Mouse (Mus musculus): Measurements from ENCODE around the gene Cpped1. TPM values are rescaled to one million over a fixed set of nuclear protein-coding genes. Genes with fewer than 3 reads are reported as not detected.

Gene Cpped1
- polyA plus RNA-seq, 1 experiment from 2014 or later, result 16.2 TPM

GRCm38 (mm10) chr16:11900341-11900740, 8.9 kb downstream of the Cpped1 start:
- H3K4me3 ChIP-seq (ENCODE audit: low read depth, low read length), result no peak overlapping the region
- H3K27me3 ChIP-seq (ENCODE audit: control insufficient read depth, insufficient read depth, low read length), result no peaks in the 10 kb centered on the region
- no peaks in the 10 kb centered on the region for H3K4me1 ChIP-seq (replicated peaks; ENCODE audit: control insufficient read depth, insufficient read depth, low read length)
- no peak overlapping the region for H3K27ac ChIP-seq (ENCODE audit: low read depth, low read length)
- H3K36me3 ChIP-seq (ENCODE audit: control insufficient read depth, insufficient read depth, low read length), result no peaks in the 10 kb centered on the region
- WGBS, result 91% methylated on average over 6 of the region's 6 CpGs
- DNase-seq (ENCODE audit: low spot score) (no peak), ATAC-seq (replicated peaks; ENCODE audit: low FRiP score) (no peak)
- no peak overlapping the region for H3K4me2 ChIP-seq (ENCODE audit: low read depth, low read length, severe bottlenecking)
- H3K9me3 ChIP-seq (ENCODE audit: control insufficient read depth, low read length), result no peaks in the 10 kb centered on the region
- H3K9ac ChIP-seq (ENCODE audit: low read length), result no peak overlapping the region

- Histone ChIP-seq H3K4me3 (ENCODE audit: low read depth, low read length) (no peak overlapping the region), H3K36me3 (ENCODE audit: control insufficient read depth, insufficient read depth, low read length) (no peaks in the 10 kb centered on the region), H3K4me1 (replicated peaks; ENCODE audit: control insufficient read depth, insufficient read depth, low read length) (no peaks in the 10 kb centered on the region), H3K27ac (ENCODE audit: low read depth, low read length) (no peak overlapping the region), H3K9me3 (ENCODE audit: control insufficient read depth, low read length) (no peaks in the 10 kb centered on the region), H3K9ac (ENCODE audit: low read length) (no peak overlapping the region), H3K27me3 (ENCODE audit: control insufficient read depth, insufficient read depth, low read length) (no peaks in the 10 kb centered on the region), H3K4me2 (ENCODE audit: low read depth, low read length, severe bottlenecking) (no peak overlapping the region)
- ATAC-seq (replicated peaks; ENCODE audit: low FRiP score), result no peak
- DNase-seq (ENCODE audit: low spot score), result no peak
- WGBS, result 93% methylated on average over 5 of the region's 5 CpGs
Observed at GRCm38 (mm10) chr16:11896411-11896810, 12.8 kb downstream of the Cpped1 start.

DNA sequence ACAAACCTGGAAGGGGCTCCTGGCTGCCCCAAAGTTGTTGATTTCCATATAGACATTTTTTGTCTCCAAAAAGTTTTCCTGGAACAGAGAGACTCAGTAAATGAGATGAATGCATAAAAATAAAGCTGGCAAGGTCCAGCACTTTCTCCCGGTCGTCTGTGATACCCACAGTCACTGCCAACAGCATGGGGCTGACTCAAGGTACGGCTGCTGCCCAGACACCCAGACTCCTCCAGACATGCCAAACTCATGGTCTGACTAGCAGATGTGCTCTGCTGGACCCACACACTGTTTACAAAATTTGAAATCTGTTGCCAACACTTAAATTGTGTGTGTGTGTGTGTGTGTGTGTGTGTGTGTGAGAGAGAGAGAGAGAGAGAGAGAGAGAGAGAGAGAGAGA, 14.4 kb downstream of the Cpped1 start:
- Histone ChIP-seq H3K4me2 (ENCODE audit: low read depth, low read length, severe bottlenecking) (no peak overlapping the region), H3K27me3 (ENCODE audit: control insufficient read depth, insufficient read depth, low read length) (no peaks in the 10 kb centered on the region), H3K9ac (ENCODE audit: low read length) (no peak overlapping the region), H3K9me3 (ENCODE audit: control insufficient read depth, low read length) (no peaks in the 10 kb centered on the region), H3K27ac (ENCODE audit: low read depth, low read length) (no peak overlapping the region), H3K36me3 (ENCODE audit: control insufficient read depth, insufficient read depth, low read length) (no peaks in the 10 kb centered on the region), H3K4me1 (replicated peaks; ENCODE audit: control insufficient read depth, insufficient read depth, low read length) (no peaks in the 10 kb centered on the region), H3K4me3 (ENCODE audit: low read depth, low read length) (no peak overlapping the region)
- DNase-seq (ENCODE audit: low spot score), result no peak
- ATAC-seq (replicated peaks; ENCODE audit: low FRiP score), result no peak
- 84% methylated on average over 3 of the region's 3 CpGs for WGBS

- Histone ChIP-seq H3K9ac (ENCODE audit: low read length) (no peak overlapping the region), H3K27me3 (ENCODE audit: control insufficient read depth, insufficient read depth, low read length) (no peaks in the 10 kb centered on the region), H3K27ac (ENCODE audit: low read depth, low read length) (no peak overlapping the region), H3K4me1 (replicated peaks; ENCODE audit: control insufficient read depth, insufficient read depth, low read length) (no peaks in the 10 kb centered on the region), H3K4me2 (ENCODE audit: low read depth, low read length, severe bottlenecking) (no peak overlapping the region), H3K4me3 (ENCODE audit: low read depth, low read length) (no peak overlapping the region), H3K9me3 (ENCODE audit: control insufficient read depth, low read length) (no peaks in the 10 kb centered on the region), H3K36me3 (ENCODE audit: control insufficient read depth, insufficient read depth, low read length) (no peaks in the 10 kb centered on the region)
- no peak for ATAC-seq (replicated peaks; ENCODE audit: low FRiP score)
- DNase-seq (ENCODE audit: low spot score), result no peak
- 66% methylated on average over 3 of the region's 3 CpGs for WGBS
Observed at GRCm38 (mm10) chr16:11890186-11890585, 19.1 kb downstream of the Cpped1 start.

DNA sequence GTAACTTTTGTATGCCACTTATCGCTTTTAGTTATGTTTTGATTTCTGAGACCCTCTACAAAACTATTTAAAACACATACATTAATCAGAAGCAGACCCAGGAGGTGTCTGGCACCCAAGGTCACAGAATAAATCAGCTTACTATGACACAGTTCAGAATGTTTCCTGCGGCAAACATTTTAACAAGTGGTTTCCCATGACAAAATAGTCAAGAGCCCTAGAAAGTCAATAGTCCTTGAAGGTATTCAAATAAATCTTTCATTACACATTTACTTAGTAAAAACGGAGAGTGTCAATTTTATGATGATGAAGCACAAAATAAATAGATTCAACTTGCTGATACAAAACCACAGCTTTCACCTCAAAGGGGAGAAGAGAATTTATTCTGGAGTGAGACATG, 19.5 kb downstream of the Cpped1 start:
- H3K9me3 ChIP-seq (ENCODE audit: control insufficient read depth, low read length), result no peaks in the 10 kb centered on the region
- H3K4me1 ChIP-seq (replicated peaks; ENCODE audit: control insufficient read depth, insufficient read depth, low read length), result no peaks in the 10 kb centered on the region
- no peaks in the 10 kb centered on the region for H3K36me3 ChIP-seq (ENCODE audit: control insufficient read depth, insufficient read depth, low read length)
- H3K27ac ChIP-seq (ENCODE audit: low read depth, low read length), result no peak overlapping the region
- no peak overlapping the region for H3K4me3 ChIP-seq (ENCODE audit: low read depth, low read length)
- no peak overlapping the region for H3K4me2 ChIP-seq (ENCODE audit: low read depth, low read length, severe bottlenecking)
- H3K27me3 ChIP-seq (ENCODE audit: control insufficient read depth, insufficient read depth, low read length), result no peaks in the 10 kb centered on the region
- no peak overlapping the region for H3K9ac ChIP-seq (ENCODE audit: low read length)
- ATAC-seq (replicated peaks; ENCODE audit: low FRiP score), result no peak
- WGBS, result 83% methylated on average over 3 of the region's 3 CpGs
- no peak for DNase-seq (ENCODE audit: low spot score)

- no peaks in the 10 kb centered on the region for H3K9me3 ChIP-seq (ENCODE audit: control insufficient read depth, low read length)
- no peak overlapping the region for H3K27ac ChIP-seq (ENCODE audit: low read depth, low read length)
- H3K36me3 ChIP-seq (ENCODE audit: control insufficient read depth, insufficient read depth, low read length), result no peaks in the 10 kb centered on the region
- H3K4me3 ChIP-seq (ENCODE audit: low read depth, low read length), result no peak overlapping the region
- ATAC-seq (replicated peaks; ENCODE audit: low FRiP score) (no peak), DNase-seq (ENCODE audit: low spot score) (no peak)
- H3K27me3 ChIP-seq (ENCODE audit: control insufficient read depth, insufficient read depth, low read length), result no peaks in the 10 kb centered on the region
- 80% methylated on average over 6 of the region's 6 CpGs for WGBS
- H3K4me2 ChIP-seq (ENCODE audit: low read depth, low read length, severe bottlenecking), result no peak overlapping the region
- H3K4me1 ChIP-seq (replicated peaks; ENCODE audit: control insufficient read depth, insufficient read depth, low read length), result no peaks in the 10 kb centered on the region
- H3K9ac ChIP-seq (ENCODE audit: low read length), result no peak overlapping the region
Observed at GRCm38 (mm10) chr16:11881795-11882194, 27.4 kb downstream of the Cpped1 start.

DNA sequence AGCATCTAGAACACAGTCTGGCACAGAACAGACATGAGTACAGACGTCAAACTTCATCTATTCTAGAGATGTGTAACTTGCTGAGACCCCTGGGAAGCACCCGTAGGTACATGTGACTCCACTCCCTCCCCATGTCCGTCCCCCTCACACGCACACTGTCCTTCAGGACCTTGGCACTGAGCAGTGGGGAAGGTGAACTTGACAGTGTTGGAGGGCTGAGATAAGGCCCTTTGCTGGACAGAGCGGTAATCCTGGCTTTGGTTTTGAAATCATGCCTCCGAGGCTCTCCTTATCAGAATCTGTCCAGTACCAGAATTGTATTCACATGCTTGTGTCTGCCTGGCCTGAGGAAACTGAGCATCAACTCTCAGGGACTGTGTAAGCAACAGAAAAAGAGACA, 28.8 kb downstream of the Cpped1 start:
- Histone ChIP-seq H3K9me3 (ENCODE audit: control insufficient read depth, low read length) (no peaks in the 10 kb centered on the region), H3K4me2 (ENCODE audit: low read depth, low read length, severe bottlenecking) (no peak overlapping the region), H3K36me3 (ENCODE audit: control insufficient read depth, insufficient read depth, low read length) (no peaks in the 10 kb centered on the region), H3K27ac (ENCODE audit: low read depth, low read length) (no peak overlapping the region), H3K27me3 (ENCODE audit: control insufficient read depth, insufficient read depth, low read length) (no peaks in the 10 kb centered on the region), H3K9ac (ENCODE audit: low read length) (no peak overlapping the region), H3K4me3 (ENCODE audit: low read depth, low read length) (no peak overlapping the region), H3K4me1 (replicated peaks; ENCODE audit: control insufficient read depth, insufficient read depth, low read length) (no peaks in the 10 kb centered on the region)
- DNase-seq (ENCODE audit: low spot score) (no peak), ATAC-seq (replicated peaks; ENCODE audit: low FRiP score) (no peak)
- 95% methylated on average over 6 of the region's 6 CpGs for WGBS

GRCm38 (mm10) chr16:11879196-11879595, 30.0 kb downstream of the Cpped1 start:
- H3K27ac ChIP-seq (ENCODE audit: low read depth, low read length), result no peak overlapping the region
- H3K9me3 ChIP-seq (ENCODE audit: control insufficient read depth, low read length), result no peaks in the 10 kb centered on the region
- H3K4me3 ChIP-seq (ENCODE audit: low read depth, low read length), result no peak overlapping the region
- no peak for ATAC-seq (replicated peaks; ENCODE audit: low FRiP score)
- H3K4me1 ChIP-seq (replicated peaks; ENCODE audit: control insufficient read depth, insufficient read depth, low read length), result no peaks in the 10 kb centered on the region
- no peak overlapping the region for H3K9ac ChIP-seq (ENCODE audit: low read length)
- no peaks in the 10 kb centered on the region for H3K27me3 ChIP-seq (ENCODE audit: control insufficient read depth, insufficient read depth, low read length)
- no peaks in the 10 kb centered on the region for H3K36me3 ChIP-seq (ENCODE audit: control insufficient read depth, insufficient read depth, low read length)
- no peak for DNase-seq (ENCODE audit: low spot score)
- no peak overlapping the region for H3K4me2 ChIP-seq (ENCODE audit: low read depth, low read length, severe bottlenecking)
- WGBS, result 88% methylated on average over 6 of the region's 6 CpGs

- 86% methylated on average over 5 of the region's 5 CpGs for WGBS
- no peaks in the 10 kb centered on the region for H3K9me3 ChIP-seq (ENCODE audit: control insufficient read depth, low read length)
- H3K9ac ChIP-seq (ENCODE audit: low read length), result no peak overlapping the region
- H3K4me3 ChIP-seq (ENCODE audit: low read depth, low read length), result no peak overlapping the region
- DNase-seq (ENCODE audit: low spot score), result no peak
- ATAC-seq (replicated peaks; ENCODE audit: low FRiP score), result no peak
- no peaks in the 10 kb centered on the region for H3K4me1 ChIP-seq (replicated peaks; ENCODE audit: control insufficient read depth, insufficient read depth, low read length)
- no peaks in the 10 kb centered on the region for H3K27me3 ChIP-seq (ENCODE audit: control insufficient read depth, insufficient read depth, low read length)
- no peaks in the 10 kb centered on the region for H3K36me3 ChIP-seq (ENCODE audit: control insufficient read depth, insufficient read depth, low read length)
- H3K27ac ChIP-seq (ENCODE audit: low read depth, low read length), result no peak overlapping the region
- no peak overlapping the region for H3K4me2 ChIP-seq (ENCODE audit: low read depth, low read length, severe bottlenecking)
Observed at GRCm38 (mm10) chr16:11875227-11875626, 34.0 kb downstream of the Cpped1 start.
